12 mouse cellular contexts compared by ENCODE assay signal in the genomic region with DNA sequence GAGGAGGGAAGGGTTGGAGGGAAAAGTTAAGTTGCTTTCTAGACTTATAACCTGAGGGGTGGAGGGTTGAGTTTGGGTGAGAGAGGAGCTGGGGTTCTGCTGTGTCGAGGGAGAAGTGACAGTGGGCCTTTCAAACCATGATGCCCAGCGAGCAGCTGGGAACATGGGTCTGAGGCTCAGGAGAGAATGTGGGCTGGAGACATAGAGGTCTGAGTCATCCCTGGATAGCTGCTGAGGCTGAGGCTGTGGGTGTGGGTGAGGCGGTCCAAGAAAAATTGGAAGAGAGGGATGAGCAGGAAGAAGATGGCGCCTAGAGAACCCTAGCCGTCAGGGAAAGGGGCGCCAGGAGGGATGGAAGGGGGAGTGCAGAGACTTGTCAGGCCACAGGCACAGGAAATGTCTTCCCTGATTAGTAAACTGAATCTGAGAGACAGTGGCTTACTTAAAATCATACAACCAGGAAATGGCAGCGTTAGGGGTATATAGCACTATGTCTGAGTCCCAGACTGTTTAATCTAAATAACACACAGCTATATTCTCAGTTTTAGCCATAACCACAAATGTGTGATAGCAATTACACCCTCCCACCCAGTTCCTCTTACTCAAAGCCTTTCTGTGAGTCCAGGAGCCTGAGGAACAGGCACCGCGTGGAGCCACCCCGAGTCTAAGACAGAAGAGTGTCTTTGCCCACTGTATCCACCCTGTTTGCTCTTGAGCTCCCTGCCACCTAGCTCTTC. TPM values are rescaled to one million over a fixed set of nuclear protein-coding genes. Genes with fewer than 3 reads are reported as not detected.
A peak's percentile ranks its signal among the peaks of the same experiment; 100 is the strongest.
DNase-seq lines count a peak whose midpoint lies in the region; ATAC-seq and TF ChIP-seq lines count a peak whose summit lies in the region.
"Had no signal": no experiment of that assay in that cellular context is flagged by ENCODE, and none has a peak within 500 bp of the region (broad histone marks: within the 10 kb centered on the region; RNA-seq: fewer than 3 reads in every experiment).

No protein-coding gene starts in this region.

- peak; percentile 57; the same call in 1 of the 2 replicates for TF ChIP-seq POLR2A in cortical plate, adult 2 months (IDR thresholded peaks at IDR 0.05; ENCODE audit: extremely low read depth, insufficient read depth, low read length)

- H3K4me3 ChIP-seq in midbrain, embryonic 12.5 days = no peak overlapping the region
- H3K4me3 ChIP-seq in midbrain, embryonic 10.5 days = no peak overlapping the region
- H3K4me3 ChIP-seq in cortical plate, adult 2 months (ENCODE audit: insufficient read depth, low read length) = no peak overlapping the region
- no peak overlapping the region for H3K4me3 ChIP-seq in liver, postnatal 0 days (ENCODE audit: low read depth, low read length)
- H3K4me3 ChIP-seq: liver, embryonic 15.5 days had no signal

- no peak for TF ChIP-seq CTCF in cortical plate, adult 2 months (IDR thresholded peaks at IDR 0.05; ENCODE audit: extremely low read depth, insufficient read depth, low read length)
- no peak for TF ChIP-seq CTCF in liver, postnatal 0 days (IDR thresholded peaks at IDR 0.05; ENCODE audit: low read depth)

- no peak for TF ChIP-seq EP300 in liver, postnatal 0 days (IDR thresholded peaks at IDR 0.05; ENCODE audit: low read depth)

- intact Hi-C loops in left cerebral cortex, postnatal 14 days (cut with DNase I) = no loop called here

- H3K4me2 ChIP-seq in midbrain, embryonic 12.5 days (replicated peaks) = peak overlapping the region; percentile 42
- no peak overlapping the region for H3K4me2 ChIP-seq in liver, postnatal 0 days (ENCODE audit: low read depth, low read length)
- H3K4me2 ChIP-seq: liver, embryonic 15.5 days had no signal

- H3K4me1 ChIP-seq in midbrain, embryonic 12.5 days = peaks cover 25% of the 10 kb centered on the region
- H3K4me1 ChIP-seq in midbrain, embryonic 10.5 days = peaks cover 26% of the 10 kb centered on the region
- H3K4me1 ChIP-seq in cortical plate, adult 2 months (ENCODE audit: control insufficient read depth, insufficient read depth, low read length) = peaks cover 4% of the 10 kb centered on the region
- no peaks in the 10 kb centered on the region for H3K4me1 ChIP-seq in liver, postnatal 0 days (ENCODE audit: insufficient read depth)
- H3K4me1 ChIP-seq: liver, embryonic 15.5 days had no signal

- no peak overlapping the region for H3K9ac ChIP-seq in midbrain, embryonic 12.5 days (replicated peaks)
- H3K9ac ChIP-seq in liver, postnatal 0 days (replicated peaks) = no peak overlapping the region
- H3K9ac ChIP-seq: liver, embryonic 15.5 days had no signal

- no peak for ATAC-seq in midbrain, embryonic 12.5 days (ENCODE audit: low FRiP score, low read depth)
- ATAC-seq in liver, postnatal 0 days = no peak

- WGBS in midbrain, embryonic 12.5 days = 84% methylated on average over 10 of the region's 10 CpGs
- 86% methylated on average over 10 of the region's 10 CpGs for WGBS in midbrain, embryonic 10.5 days
- 46% methylated on average over 10 of the region's 10 CpGs for WGBS in liver, postnatal 0 days (ENCODE audit: insufficient replicate concordance)

- no peaks in the 10 kb centered on the region for H3K9me3 ChIP-seq in midbrain, embryonic 12.5 days
- no peaks in the 10 kb centered on the region for H3K9me3 ChIP-seq in midbrain, embryonic 10.5 days (replicated peaks)
- H3K9me3 ChIP-seq in liver, postnatal 0 days (ENCODE audit: low read length) = no peaks in the 10 kb centered on the region
- H3K9me3 ChIP-seq: G1E; liver, embryonic 15.5 days had no signal

- H3K36me3 ChIP-seq in midbrain, embryonic 12.5 days = no peaks in the 10 kb centered on the region
- no peaks in the 10 kb centered on the region for H3K36me3 ChIP-seq in midbrain, embryonic 10.5 days
- no peaks in the 10 kb centered on the region for H3K36me3 ChIP-seq in liver, postnatal 0 days (replicated peaks; ENCODE audit: insufficient read depth, low read length)
- H3K36me3 ChIP-seq: G1E; liver, embryonic 15.5 days had no signal

- H3K27me3 ChIP-seq in midbrain, embryonic 12.5 days = peaks cover 44% of the 10 kb centered on the region
- peaks cover 60% of the 10 kb centered on the region for H3K27me3 ChIP-seq in midbrain, embryonic 10.5 days (ENCODE audit: low read depth, poor library complexity, severe bottlenecking)
- H3K27me3 ChIP-seq in liver, postnatal 0 days (ENCODE audit: insufficient read depth, low read length) = peaks cover 69% of the 10 kb centered on the region

- H3K27ac ChIP-seq in midbrain, embryonic 12.5 days (replicated peaks) = no peak overlapping the region
- no peak overlapping the region for H3K27ac ChIP-seq in midbrain, embryonic 10.5 days (replicated peaks)
- H3K27ac ChIP-seq in cortical plate, adult 2 months (ENCODE audit: insufficient read depth, low read length) = peak overlapping the region; percentile 41; the same call in 1 of the 2 replicates
- no peak overlapping the region for H3K27ac ChIP-seq in liver, postnatal 0 days (ENCODE audit: low read depth)
- H3K27ac ChIP-seq: liver, embryonic 15.5 days had no signal

- no peak for DNase-seq in midbrain, embryonic 10.5 days (ENCODE audit: low spot score)
- DNase-seq in left cerebral cortex, postnatal 14 days (ENCODE audit: low spot score in 2 of 2) = peak; percentile 46 to 58
- DNase-seq in right cerebral cortex, postnatal 36 days (ENCODE audit: low spot score in 2 of 2) = peak; percentile 55 to 71
- no peak for DNase-seq in cerebellum, adult 8-10 months
- DNase-seq in liver, postnatal 0 days = no peak
- DNase-seq: cerebellum, postnatal 36 days; kidney, postnatal 25 days; thymus, postnatal 25 days had no signal

RNA-seq across cellular contexts. Expression of a gene that starts 12.2 kb away (rescaled TPM):
- 22.0 and 22.1 TPM in 2 replicates for polyA plus RNA-seq in midbrain, embryonic 12.5 days (2016; fragmentation: Nextera tagmentation; extraction: Ambion mirVana)
- polyA plus RNA-seq in midbrain, embryonic 10.5 days (2016; fragmentation: Nextera tagmentation; extraction: Ambion mirVana) = 4.4 and 8.2 TPM in 2 replicates
- polyA plus RNA-seq in cortical plate, adult 2 months (2012; rRNA removed) = 11.7 and 14.3 TPM in 2 replicates
- 10 to 100 TPM; 27.1 to 28.5 TPM for total RNA-seq in left cerebral cortex, postnatal 14 days (2021)
- polyA plus RNA-seq in liver, postnatal 0 days (2015; fragmentation: Nextera tagmentation; extraction: Ambion mirVana) = not detected in 2 replicates
- total RNA-seq: G1E had no signal
- polyA plus RNA-seq: G1E had no signal

RNA-seq across cellular contexts. Expression of a gene that starts 27.2 kb away (rescaled TPM):
- polyA plus RNA-seq in midbrain, embryonic 12.5 days (2016; fragmentation: Nextera tagmentation; extraction: Ambion mirVana) = 117 and 126 TPM in 2 replicates
- polyA plus RNA-seq in midbrain, embryonic 10.5 days (2016; fragmentation: Nextera tagmentation; extraction: Ambion mirVana) = 46.5 and 70.8 TPM in 2 replicates
- 199 and 202 TPM in 2 replicates for polyA plus RNA-seq in cortical plate, adult 2 months (2012; rRNA removed)
- total RNA-seq in left cerebral cortex, postnatal 14 days (2021) = 100 to 1,000 TPM; 184 to 209 TPM
- polyA plus RNA-seq in liver, postnatal 0 days (2015; fragmentation: Nextera tagmentation; extraction: Ambion mirVana) = 3.0 and 3.5 TPM in 2 replicates

RNA-seq across cellular contexts. Expression of a gene that starts 50.2 kb away (rescaled TPM):
- polyA plus RNA-seq in midbrain, embryonic 12.5 days (2016; fragmentation: Nextera tagmentation; extraction: Ambion mirVana) = 0.21 TPM in 1 of 2 replicates, not detected in the other
- polyA plus RNA-seq in midbrain, embryonic 10.5 days (2016; fragmentation: Nextera tagmentation; extraction: Ambion mirVana) = 0.09 and 0.12 TPM in 2 replicates
- 2.8 TPM in 2 replicates for polyA plus RNA-seq in cortical plate, adult 2 months (2012; rRNA removed)
- 1 to 10 TPM; 2.0 to 3.5 TPM for total RNA-seq in left cerebral cortex, postnatal 14 days (2021)
- 0.19 TPM in 2 replicates for polyA plus RNA-seq in liver, postnatal 0 days (2015; fragmentation: Nextera tagmentation; extraction: Ambion mirVana)
- total RNA-seq: G1E had no signal
- polyA plus RNA-seq: G1E had no signal

RNA-seq across cellular contexts. Expression of a gene that starts 50.5 kb away (rescaled TPM):
- 45.5 and 47.7 TPM in 2 replicates for polyA plus RNA-seq in midbrain, embryonic 12.5 days (2016; fragmentation: Nextera tagmentation; extraction: Ambion mirVana)
- polyA plus RNA-seq in midbrain, embryonic 10.5 days (2016; fragmentation: Nextera tagmentation; extraction: Ambion mirVana) = 50.4 and 51.2 TPM in 2 replicates
- 56.1 and 59.4 TPM in 2 replicates for polyA plus RNA-seq in cortical plate, adult 2 months (2012; rRNA removed)
- total RNA-seq in left cerebral cortex, postnatal 14 days (2021) = 10 to 100 TPM; 40.1 to 43.3 TPM
- polyA plus RNA-seq in liver, postnatal 0 days (2015; fragmentation: Nextera tagmentation; extraction: Ambion mirVana) = 27.9 and 31.0 TPM in 2 replicates

Comparison
In these comparisons a context has a peak if more than half of its experiments do, and no peak if none do; other contexts are left out.
1. DNase-seq: peak in left cerebral cortex, postnatal 14 days (2 of 2) and right cerebral cortex, postnatal 36 days (2 of 2); none in midbrain, embryonic 10.5 days (single experiment), cerebellum, adult 8-10 months (single experiment) and liver, postnatal 0 days (single experiment).
2. RNA of a gene that starts 27.2 kb away (polyA plus RNA-seq): 199 to 202 TPM in cortical plate, adult 2 months, 117 to 126 TPM in midbrain, embryonic 12.5 days and 46.5 to 70.8 TPM in midbrain, embryonic 10.5 days; 3.0 to 3.5 TPM in liver, postnatal 0 days; every median in the first group is over 10 times any median in the second.